Mouse (Mus musculus): ENCODE data around the gene Cdh15.

- TF ChIP-seq POLR2A (IDR thresholded peaks at IDR 0.05; ENCODE audit: borderline replicate concordance, control insufficient read depth, low read depth, low read length) (no peak), CTCF (IDR thresholded peaks at IDR 0.05; ENCODE audit: control insufficient read depth, insufficient read depth, low read length) (no peak)
Measured at GRCm38 (mm10) chr8:122902581-122902980, 54.8 kb downstream of the Cdh15 start.
